Mouse (Mus musculus): Measurements from ENCODE around the gene Ppp1ca.

DNA sequence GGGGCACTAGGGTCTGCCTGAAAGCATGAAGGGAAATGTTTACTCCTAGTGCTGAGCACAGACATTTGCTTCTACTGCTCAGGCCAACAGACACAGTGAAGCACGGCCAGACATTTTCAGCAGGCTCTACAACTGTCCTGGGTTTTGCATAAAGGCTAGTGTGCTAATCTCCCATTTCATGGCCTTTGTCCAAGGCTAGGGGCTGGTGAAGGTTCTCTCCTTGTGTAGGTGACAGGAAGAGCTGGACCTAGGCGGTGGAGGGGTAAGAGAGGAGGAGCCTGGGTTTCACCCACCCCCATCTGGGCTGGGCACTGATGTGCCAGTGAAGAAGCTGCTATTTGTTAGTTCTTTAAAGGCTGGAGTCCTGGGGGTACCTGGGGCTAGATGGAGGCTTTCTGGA is 27.1 kb upstream of the Ppp1ca start:
- TF ChIP-seq CTCF (IDR thresholded peaks at IDR 0.05; ENCODE audit: extremely low read depth, insufficient read depth, low read length) (no peak), POLR2A (IDR thresholded peaks at IDR 0.05; ENCODE audit: extremely low read depth, insufficient read depth, low read length) (no peak)
